Mouse (Mus musculus) ovary, postnatal 14 days (tissue): ENCODE measurements around the gene Mrgprd.

Source experiments
- DNase-seq: peaks from one replicate; pipeline ENCODE4 v3.0.0; 2022; ENCODE audit warnings: low spot score

Gene Mrgprd

GRCm38 (mm10) chr7:145302488-145303285 is 11.9 kb upstream of the Mrgprd start:
- peak; percentile 49 for DNase-seq

DNA sequence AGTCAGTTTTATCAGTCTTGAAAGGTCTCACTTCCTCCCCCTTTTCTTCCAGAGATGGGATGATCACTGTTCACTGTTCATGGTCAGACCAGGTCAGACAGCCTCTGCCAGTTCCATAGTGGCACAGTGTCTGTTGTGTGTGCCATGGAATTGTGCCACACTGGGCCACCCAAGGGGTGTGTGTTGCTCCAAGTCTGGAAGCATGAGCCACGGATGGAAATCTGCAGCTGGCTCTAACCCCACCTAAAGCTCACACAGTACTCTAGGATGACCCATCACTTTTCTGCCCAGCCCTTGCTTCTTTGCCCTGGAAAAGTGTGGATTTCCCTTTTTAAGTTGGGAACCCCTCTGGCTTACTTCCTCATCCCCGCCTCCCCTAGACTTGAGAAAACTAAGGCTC is 10.5 kb upstream of the Mrgprd start:
- DNase-seq = no peak

DNA sequence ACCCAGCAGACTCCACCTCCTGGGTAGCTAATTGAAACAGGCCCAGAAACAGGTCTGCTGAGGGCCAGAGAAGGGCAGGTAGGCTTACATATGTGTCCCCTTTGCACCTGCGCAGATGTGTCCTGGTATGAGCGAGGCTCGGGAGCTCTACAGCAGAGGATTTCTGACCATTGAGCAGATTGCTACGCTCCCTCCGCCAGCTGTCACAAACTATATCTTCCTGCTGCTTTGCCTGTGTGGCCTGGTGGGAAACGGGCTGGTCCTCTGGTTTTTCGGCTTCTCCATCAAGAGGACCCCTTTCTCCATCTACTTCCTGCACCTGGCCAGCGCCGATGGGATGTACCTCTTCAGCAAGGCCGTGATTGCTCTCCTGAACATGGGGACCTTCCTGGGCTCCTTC is 7.0 kb upstream of the Mrgprd start:
- DNase-seq = no peak

GRCm38 (mm10) chr7:145308061-145308675 is 6.5 kb upstream of the Mrgprd start:
- no peak for DNase-seq

- DNase-seq = no peak
Measured at GRCm38 (mm10) chr7:145308866-145309265, 5.8 kb upstream of the Mrgprd start.

DNA sequence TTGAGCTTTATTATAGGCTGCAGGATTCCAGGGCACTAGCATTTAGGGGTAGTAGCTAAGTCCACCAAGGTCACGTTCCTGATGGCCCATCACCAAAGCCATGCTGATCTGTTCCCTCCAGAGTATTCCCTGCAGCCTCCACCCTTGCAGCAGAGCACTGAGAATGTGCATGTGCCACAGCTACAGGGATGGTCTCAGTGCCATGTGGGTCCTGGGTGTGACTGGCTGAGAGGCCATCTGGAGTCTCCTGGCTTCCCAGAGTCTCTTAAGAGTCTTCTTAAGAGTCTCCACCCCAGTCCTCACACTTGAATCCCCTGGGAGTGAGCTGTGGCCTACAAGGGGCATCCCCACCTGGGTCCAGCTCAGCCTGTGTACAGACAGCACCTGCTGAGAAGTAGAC is 4.8 kb upstream of the Mrgprd start:
- no peak for DNase-seq

- no peak for DNase-seq
Measured at GRCm38 (mm10) chr7:145310526-145310925, 4.1 kb upstream of the Mrgprd start.

- no peak for DNase-seq
Measured at GRCm38 (mm10) chr7:145312137-145312536, 2.5 kb upstream of the Mrgprd start.

GRCm38 (mm10) chr7:145317522-145317921 is 2.9 kb downstream of the Mrgprd start:
- no peak for DNase-seq

- no peak for DNase-seq
Measured at GRCm38 (mm10) chr7:145319481-145319880, 4.8 kb downstream of the Mrgprd start.

DNA sequence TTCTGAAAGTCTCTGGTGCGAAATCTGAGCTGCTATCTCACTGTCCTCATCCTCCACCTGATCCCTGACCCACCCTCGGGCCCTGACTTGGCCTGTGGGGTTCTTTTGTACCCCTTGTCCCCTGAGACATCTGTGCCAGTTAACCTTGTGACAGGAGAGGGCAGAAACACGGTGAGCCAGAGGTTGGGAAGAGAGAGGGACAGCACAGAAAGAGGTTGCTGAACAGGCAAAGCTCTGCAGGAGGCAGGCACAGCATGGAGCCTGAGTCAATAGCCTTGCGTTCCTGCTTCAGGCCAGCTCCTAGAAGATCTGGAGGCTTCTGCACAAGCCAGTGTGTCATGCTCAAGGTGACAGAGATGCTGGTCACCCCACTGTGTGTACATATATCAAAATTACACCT is 9.0 kb downstream of the Mrgprd start:
- DNase-seq = no peak

- no peak for DNase-seq
Measured at GRCm38 (mm10) chr7:145325697-145326096, 11.1 kb downstream of the Mrgprd start.

- no peak for DNase-seq
Measured at GRCm38 (mm10) chr7:145329982-145330381, 15.3 kb downstream of the Mrgprd start.

DNA sequence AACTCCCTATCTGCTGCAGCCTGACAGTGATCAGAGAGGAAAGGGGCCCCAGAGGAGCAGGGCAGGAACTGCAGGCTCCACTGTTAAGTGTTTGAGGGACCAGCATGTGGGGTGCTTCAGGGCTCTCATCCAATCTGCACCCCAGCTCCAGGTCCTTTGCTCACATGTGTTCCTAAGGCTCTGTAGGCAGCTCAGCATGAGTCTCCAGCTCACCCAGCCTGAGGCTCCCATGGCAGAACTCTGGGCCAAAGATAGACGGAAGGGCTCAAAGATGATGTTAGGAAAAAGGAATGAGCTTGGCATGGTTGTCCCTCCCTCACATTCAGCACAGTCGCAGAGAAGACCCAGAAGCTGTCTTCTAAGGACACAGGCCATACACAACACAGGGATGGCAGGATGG is 16.0 kb downstream of the Mrgprd start:
- no peak for DNase-seq

- no peak for DNase-seq
Measured at GRCm38 (mm10) chr7:145332376-145333041, 17.9 kb downstream of the Mrgprd start.

DNA sequence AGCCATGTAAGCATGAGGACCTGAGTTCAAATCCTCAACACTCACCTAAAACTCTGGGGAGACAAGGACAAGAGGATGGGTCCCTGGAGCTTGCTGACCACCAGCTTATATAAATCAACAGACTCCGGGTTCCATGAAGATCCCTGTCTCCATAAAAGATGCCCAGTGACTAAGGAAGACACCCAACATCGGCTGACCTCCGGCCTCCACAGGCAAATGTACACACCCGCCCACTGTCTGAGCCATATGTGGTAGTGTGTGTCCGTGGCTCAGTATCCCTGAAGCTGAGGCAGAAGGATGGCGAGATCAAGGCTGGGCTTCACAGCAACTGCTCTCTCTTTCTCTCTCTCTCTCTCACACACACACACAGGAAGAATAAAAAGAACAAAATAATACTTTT is 19.3 kb downstream of the Mrgprd start:
- no peak for DNase-seq

DNA sequence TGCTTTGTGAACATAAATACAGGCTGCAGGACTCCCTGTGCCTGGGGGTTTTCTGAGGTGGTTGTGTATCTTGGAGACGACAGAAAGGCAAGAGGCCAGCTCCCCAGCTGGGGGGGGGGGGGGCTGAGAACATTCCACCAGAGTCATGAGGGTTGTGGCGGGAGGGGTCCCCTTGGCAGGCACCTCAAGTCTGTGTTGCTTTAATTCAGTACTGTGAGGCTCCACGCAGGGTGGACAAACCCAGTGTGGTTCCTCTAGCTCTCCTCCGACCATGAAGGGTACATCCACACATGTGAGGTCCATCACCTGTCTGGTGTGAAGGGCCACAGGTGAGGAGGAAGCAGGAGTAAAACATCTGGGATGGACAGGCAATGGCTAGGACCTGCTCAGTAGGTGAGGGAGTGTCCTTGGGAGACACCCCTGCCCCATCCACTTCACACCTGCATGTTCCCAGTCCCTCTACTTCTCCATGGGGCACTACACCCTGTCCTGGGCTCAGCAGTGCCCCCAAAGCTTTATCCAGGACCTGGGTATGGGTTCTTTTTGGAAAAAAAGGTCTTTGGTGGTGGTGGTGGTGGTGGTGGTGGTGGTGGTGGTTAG is 19.9 kb downstream of the Mrgprd start:
- DNase-seq = no peak

- DNase-seq = no peak
Measured at GRCm38 (mm10) chr7:145335199-145335598, 20.6 kb downstream of the Mrgprd start.

DNA sequence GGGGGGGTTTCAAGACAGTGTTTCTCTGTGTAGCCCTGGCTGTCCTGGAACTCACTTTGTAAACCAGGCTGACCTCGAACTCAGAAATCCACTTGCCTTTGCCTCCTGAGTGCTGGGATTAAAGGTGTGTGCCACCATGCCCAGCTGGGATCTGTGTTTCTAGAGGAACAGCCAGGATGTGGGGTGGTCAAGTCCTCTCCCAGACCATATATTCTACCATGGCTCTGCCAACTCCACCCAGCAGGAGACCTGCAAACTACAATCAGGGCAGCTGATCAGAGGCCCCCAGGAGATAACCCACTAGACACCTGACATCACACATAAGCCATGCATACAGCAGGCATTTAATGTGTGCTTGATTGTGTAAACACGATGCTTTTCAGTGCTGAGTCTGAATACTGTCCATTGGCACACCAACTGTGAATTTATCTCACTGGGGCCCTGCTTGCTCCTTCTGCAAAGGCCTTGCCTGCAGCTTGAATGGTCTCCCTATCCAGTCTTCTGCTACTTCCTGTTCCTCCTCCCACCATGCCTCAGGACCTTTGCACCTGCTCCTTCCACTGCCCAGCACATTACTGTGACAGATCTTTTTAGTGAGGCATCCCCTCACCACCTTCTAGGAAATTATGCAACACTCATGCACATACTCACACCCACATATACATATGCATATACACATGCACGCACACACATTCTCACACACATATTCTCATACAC is 21.1 kb downstream of the Mrgprd start:
- DNase-seq = no peak

- no peak for DNase-seq
Measured at GRCm38 (mm10) chr7:145337889-145338288, 23.3 kb downstream of the Mrgprd start.

- no peak for DNase-seq
Measured at GRCm38 (mm10) chr7:145340248-145340904, 25.7 kb downstream of the Mrgprd start.
